Mouse (Mus musculus): ENCODE results near the gene Rhoh.

Gene Rhoh

DNA sequence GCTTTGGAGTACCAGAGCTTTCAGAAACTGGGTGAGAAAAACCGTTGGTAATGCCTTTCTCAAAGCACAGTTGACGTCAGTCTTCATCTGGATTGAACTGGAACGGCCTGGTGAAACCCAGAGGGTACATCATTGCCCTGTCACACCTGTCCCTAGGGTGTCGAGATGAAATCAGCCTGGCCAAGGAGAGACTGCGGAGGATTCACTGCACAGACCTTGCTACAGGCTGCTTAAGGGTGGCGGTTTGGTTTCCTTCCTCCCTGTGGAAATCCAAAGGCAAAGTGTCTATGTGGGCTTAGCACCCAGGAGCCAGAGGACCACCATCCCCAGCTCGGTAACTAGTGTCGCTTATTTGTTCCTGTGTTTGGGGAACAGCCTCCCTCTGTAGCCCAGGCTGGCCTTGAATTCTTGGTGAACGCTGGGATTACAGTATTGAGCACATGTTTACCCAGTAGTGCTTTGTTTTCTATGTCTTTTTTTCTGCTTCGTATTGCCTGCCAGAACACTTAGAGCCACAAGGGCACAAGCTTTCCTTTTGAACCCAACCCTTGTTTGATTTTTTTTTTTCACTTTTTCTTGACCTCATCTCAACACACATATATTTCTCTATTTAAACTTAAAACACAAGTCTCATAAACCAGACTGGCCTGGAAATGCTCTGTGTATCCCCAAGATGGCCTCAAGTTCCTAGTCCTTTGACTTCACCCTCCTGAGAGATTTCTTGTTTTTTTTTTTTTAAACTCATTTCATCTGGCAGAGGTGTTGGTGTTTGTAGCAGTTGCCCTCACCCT lies at the start of gene Rhoh:
Gene Rhoh, plus strand, starts transcription at position 60 of the 791 bp plus-strand sequence.
- DNase-seq (ENCODE audit: low spot score in 2 of 2), result no peak

DNA sequence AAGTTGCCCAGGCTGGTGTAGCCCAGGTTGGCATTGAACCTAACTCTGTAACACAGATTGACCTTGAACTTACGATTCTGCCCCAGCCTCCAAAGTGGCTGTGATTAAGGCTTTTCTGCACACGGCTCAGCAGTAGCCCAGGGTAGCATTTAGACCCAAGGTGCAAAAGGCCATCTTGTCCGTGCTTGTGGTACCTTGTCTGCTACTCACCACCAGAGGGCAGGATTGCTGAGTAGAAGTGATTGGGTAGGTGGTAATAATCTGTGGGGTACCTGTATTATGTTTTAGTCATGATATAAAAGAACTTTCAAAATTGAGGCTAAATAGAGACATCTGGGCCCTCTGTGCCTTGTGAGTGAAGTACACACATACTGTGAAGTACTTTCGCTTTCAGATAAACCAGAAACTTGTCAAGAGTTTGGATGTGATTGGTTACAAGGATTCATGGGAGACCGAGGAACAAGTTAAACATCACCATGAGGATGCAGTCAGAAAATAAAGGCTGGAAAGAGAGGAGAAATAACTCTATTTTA lies 37.3 kb upstream of the Rhoh start:
- peak in 1 of 2 experiments; percentile 37 for DNase-seq (ENCODE audit: low spot score in 2 of 2)

DNA sequence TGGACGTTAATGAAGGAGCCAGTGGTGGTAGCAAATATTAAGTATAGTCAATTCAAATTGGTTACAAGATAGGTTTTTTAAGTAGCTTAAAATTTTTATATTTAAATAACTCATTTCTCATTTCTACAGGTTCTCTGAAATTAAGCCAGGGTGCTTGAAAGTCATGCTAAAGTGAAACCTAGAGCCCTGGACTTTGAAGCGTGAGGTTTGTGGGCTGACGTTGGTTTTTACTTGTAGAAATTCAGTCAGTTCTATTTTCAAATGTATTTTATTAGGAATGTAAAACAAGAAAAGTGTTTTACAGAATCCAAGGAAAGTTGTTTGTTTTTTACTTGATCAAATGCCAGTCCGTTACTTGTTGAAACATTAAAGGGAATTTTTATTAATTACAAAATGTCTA lies 34.5 kb upstream of the Rhoh start:
- no peak for DNase-seq (ENCODE audit: low spot score in 2 of 2)

DNA sequence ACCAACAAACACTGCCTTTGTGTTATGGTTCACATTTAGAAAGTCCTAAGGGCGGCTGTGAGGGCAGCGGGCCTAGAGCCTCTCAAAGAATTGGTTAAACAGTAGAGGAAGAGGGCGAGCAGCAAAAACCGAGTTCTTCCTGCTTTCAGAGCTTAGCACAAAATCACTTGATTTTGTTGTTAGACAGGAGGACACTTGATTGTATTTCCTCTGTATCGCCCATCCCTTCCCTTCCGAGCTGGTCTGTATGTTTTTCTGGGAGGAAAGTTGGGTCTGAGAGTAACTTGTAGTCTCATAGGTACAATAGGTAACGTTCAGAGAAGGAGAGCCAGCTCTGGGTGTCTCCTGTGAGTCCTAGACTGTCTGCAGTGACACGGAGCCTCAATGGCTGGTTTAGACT lies 33.9 kb upstream of the Rhoh start:
- DNase-seq (ENCODE audit: low spot score in 2 of 2), result no peak

DNA sequence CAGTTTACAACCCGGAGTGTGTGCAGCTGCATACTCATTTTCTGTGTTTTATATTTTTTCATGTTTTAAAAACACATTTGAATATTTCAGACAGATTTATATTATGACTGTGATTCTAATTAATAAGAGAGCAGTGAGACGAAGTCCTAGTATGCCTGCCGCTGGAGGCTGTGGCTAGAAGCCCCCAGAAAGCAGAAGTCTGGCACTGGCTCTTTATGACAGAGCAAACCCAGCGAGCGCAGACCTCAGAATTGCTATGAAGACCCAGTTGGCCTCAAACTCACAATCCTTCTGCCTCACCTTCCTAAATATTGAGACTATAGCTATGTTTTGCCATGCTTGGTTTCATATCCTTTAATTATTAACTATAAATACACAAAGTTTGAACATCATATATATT lies 32.8 kb upstream of the Rhoh start:
- no peak for DNase-seq (ENCODE audit: low spot score in 2 of 2)

DNA sequence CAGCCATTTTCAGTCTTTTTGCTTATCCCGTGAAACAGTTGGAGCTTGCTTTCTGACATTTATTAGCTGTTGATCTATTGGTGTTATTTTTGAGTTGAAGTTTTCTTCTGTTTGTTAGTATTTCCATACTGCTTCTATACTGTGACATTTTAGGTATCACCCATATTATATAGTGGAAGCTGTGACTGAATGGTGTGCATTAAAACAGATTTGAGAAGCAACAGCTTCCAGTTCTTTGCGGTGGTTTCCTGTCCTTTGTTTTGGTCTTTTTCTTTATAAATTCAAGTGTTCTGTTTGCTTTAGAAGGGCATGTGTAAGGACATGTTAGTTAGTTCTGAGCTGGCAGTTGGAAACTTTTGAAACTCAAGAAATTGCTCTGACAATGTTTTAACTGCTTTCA lies 32.0 kb upstream of the Rhoh start:
- DNase-seq (ENCODE audit: low spot score in 2 of 2), result no peak

DNA sequence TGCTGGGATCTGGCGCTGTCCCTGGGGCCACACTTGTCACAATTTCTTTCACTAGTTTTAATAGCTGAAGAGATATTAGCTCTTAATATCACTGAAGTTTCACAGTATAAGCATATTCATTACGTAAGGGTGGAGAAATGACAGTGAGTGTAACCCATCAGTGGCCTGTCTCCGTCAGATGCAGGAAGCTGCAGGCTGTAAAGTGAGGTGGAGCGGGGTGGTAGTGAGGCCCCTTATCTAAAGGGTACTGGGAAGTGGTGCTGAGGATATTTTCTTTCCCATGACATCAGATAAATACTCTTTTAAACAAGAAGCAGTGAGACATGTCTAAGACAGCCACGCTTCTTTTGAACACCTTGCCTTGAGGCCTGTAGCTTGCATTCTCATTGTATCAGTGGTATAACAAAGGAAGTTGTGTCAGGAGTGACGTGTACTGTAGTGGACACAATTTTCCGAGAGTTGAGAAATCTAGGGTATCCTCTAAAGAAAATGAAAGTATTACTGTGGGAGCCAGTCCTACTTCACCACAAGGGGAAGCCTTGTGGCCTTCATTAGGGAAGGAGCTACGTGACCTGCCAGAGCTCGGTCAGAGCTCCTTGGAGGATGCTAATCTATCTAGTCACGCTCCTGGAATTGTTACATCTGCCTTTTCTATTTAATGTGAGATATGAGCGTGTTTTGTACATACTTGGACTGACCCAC lies 28.9 kb upstream of the Rhoh start:
- no peak for DNase-seq (ENCODE audit: low spot score in 2 of 2)

DNA sequence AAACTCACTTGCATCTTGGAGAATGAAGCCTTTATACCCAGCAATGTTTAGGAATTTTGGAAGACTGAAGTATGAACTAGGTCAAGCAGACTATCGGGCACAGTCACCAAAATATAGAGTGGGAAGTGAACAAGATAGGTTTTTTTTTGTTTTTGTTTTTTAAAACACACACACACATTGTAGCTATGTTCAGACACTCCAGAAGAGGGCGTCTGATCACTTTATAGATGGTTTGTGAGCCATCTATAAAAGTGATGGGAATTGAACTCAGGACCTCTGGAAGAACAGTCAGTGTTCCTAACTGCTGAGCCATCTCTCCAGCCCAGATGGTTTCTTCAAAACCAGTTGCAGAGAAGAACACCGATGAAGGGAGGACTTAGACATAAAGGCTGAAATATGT lies 27.9 kb upstream of the Rhoh start:
- no peak for DNase-seq (ENCODE audit: low spot score in 2 of 2)

DNA sequence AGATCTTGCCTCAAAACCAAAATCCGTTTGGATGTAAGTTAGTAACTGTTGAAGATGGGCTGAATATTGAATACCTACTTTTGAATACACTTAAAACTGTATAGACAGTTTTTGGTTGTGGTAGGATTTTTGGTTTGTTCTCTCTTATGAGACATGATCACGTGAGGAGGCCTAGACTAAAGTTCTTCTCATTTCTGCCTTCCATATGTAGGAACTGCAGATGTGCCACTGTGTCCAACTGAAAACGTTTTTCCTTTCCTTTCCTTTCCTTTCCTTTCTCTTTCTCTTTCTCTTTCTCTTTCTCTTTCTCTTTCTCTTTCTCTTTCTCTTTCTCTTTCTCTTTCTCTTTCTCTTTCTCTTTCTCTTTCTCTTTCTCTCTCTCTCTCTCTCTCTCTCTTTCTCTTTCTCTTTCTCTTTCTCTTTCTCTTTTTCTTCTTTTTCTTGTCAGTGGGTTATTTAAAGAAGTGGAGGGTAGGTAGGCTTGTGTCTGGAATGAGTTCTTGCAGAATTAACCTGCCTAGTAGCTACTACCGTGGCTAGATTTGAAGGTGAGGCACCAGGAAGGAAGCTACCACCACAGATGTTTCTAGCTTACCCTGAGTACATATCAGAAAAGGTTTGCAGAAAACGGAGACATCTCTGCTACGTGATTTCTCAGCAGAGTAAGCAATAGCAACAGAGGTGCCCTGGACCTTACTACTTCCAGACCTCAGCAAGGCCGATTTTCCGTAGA lies 27.1 kb upstream of the Rhoh start:
- no peak for DNase-seq (ENCODE audit: low spot score in 2 of 2)

DNA sequence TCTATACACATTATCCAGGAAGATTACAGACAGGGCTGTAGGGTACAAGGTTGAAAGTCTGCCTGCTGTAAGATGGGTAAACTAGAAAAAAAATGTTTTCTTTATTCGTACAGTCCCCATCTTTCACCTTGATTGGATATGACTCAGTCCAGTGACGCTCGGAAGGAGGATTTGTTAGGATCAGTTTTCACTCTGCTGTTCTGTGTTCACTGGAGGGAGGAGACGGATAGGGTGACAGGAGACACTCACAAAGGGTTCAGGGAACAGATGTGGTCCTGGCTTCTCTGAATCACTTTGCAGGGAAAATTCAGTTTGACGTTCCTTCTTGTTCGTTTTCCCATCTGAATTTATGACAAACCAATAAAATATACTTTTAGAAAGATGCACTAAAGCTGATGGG lies 23.0 kb upstream of the Rhoh start:
- DNase-seq (ENCODE audit: low spot score in 2 of 2), result no peak

DNA sequence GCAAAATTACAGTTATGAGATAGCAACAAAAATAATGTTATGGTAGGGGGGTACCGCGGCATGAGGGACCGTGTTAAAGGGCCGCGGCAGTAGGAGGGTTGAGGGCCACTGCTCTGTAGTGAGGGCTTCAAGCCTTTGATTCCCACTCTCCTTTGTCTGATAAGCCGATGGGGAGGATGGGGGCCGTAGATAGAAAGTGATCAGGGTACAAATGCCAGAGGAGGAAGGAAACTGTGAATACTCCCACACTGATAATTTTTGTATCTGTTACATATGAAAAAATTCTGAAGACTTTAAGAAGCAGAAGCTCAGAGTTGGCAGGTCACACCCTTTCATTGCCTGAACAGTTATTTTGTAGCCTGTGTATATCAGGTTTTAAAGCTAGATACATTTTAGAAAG lies 18.1 kb upstream of the Rhoh start:
- no peak for DNase-seq (ENCODE audit: low spot score in 2 of 2)

DNA sequence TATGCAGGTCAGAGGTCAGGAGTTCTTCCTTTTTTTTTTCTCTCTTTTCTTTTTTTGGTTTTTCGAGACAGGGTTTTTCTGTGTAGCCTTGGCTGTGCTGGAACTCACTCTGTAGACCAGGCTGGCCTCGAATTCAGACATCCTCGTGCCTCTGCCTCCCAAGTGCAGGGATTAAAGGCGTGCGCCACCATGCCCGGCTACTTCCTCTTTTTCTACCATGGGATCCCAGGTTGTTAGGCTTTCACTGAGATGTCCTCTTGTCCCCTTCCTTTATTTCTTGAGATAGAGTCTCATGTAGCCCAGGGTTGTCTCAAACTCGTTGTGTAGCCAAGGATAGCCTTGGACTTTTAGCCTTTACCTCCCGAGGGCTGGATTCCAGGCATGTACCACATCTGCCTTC lies 14.5 kb upstream of the Rhoh start:
- no peak for DNase-seq (ENCODE audit: low spot score in 2 of 2)

DNA sequence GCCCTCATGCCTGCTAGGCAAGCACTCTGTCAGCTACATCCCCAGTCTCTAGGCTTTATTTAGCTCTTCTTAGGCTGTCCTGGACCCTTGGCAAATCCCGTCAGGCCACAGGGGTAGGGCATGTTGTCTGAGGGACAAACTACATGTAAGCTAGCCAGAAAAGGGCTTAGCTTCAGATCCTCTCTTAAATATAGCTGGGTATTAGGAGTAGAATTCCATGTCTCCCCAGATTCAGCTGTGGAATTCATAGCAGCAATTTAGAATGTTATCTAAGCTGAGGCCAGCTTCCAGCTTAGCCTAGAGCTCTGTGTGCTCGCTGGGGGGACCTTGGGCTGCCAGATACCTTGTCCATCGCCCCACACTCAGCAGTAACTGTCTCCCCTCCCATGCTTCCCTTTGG lies 14.1 kb upstream of the Rhoh start:
- no peak for DNase-seq (ENCODE audit: low spot score in 2 of 2)

DNA sequence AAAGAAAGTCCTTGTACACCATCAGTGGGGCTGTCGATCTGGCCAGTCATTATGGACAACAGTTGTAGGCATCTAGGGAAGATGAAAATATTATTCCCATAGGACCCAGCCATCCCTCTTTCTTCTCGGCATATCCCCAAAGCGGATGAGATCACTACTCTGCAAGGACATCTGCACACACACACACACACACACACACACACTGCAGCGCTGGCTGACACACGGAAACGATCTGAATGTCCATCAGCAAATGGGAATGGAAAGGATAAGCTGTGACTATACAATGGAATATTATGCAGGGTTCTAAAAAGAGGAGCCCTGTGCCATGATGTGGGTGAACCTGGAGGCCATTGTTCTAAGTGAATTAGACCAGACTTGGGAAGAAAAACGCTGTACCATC lies 13.4 kb upstream of the Rhoh start:
- no peak for DNase-seq (ENCODE audit: low spot score in 2 of 2)

DNA sequence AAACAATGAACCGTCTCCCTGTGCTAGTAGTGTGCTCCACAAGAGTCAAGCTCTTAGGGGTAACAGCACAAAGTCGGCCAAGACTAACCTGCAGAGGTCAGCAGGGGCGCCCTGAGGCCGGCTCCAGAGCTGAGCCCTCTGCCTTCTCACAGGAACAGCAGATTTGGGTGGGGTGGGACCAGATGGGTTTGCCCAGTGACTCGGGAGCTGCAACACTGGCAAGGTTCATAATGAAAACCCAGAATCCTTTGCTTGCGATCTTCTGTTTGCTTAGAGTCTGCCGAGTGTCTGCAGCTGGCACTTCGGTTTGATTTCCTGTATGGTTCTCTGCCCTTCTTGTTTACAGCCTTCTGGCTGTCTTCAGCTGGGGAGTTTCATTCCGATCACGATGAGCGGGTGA lies 10.2 kb upstream of the Rhoh start:
- DNase-seq (ENCODE audit: low spot score in 2 of 2), result peak in 1 of 2 experiments; percentile 31

DNA sequence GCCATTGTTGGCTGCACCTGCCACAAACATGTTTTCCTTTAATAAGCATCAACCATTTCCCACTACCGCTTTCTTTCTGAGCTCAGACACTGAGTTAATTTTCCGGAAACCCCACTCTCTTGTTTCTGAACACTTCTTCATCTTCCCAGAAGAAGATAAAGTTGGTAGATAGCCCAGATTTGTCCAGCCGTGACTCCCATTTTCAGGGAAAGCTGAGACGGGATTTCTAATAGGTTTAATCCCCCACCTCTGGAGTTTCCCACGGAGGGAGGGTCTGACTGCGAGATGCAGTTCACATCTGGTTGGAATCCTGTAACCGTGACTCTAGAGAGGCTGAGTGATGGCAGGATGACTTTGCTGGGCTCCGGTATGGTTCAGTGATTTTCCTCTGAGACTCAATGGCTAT lies 6.2 kb upstream of the Rhoh start:
- no peak for DNase-seq (ENCODE audit: low spot score in 2 of 2)

DNA sequence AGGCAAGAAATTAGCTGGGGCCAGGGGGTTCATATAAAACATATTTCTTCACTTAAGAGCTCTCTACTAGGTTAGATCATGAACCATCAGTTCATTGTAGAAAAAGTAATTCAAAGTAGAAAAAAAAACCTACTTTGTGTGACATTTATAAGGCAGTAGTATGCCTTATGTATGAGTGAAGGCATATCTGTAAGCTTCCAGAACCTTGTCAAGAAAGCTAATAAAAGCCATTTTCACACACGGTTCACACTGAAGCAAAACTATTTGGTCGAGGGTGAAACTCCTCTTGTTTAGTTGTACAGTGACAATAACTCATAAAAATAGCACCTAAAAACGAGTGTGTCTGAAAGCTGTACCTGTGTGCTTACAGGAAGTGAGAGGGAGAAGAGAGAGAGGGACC lies 5.4 kb upstream of the Rhoh start:
- no peak for DNase-seq (ENCODE audit: low spot score in 2 of 2)

DNA sequence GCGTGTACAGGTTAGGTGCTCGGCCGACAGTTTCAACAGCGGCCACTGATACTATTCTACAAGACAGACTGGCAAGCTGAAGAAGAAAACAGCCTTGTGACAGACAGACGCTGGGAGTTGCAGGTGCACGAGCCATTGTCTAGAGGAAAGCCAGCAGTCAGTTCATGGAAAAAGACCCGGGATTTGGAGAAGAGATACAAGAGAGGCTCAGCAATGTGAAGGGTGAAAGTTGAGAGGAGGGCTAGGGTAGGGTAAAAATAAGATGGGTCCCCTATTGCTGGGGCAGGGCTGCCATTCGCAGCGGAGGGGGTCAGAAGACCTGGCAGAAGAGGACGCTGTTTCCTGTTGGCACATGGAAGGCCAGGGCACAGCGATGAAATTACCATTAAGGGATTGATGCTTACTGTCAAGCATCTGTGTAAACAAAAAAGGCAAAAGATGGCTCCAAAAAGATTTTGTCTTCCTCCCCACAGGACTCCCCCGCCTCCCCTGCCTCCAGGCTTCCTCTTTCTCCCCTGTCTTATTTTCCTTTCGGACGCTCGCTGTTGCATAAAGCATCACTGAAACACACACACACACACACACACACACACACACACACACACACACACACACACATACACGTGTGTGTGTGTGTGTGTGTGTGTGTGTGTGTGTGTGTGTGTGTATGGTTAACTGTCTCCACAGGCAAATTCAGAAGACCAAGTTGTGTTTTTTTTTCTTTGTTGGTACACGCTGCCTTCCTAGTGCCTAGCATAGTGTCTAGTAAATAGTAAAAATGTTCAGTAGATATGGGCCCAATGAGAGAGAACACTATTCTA lies 4.2 kb upstream of the Rhoh start:
- DNase-seq (ENCODE audit: low spot score in 2 of 2), result no peak

DNA sequence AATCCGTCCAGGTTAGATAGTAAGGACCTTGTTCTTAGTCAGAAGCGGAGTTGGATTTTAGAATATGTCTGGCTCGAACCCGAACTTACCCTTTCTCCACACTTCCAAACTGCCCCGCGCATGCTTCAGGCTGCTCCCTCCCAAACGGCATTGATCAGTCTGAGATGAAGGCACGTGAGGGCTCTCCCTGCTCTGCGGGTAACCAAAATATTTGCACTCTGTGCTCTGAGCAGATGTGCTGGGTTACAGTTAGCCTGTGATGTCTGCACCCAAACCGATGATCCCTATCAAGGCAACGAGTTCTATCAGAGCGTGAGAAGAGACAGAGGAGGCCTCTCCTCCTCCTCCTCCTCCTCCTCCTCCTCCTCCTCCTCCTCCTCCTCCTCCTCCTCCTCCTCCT lies 3.1 kb upstream of the Rhoh start:
- no peak for DNase-seq (ENCODE audit: low spot score in 2 of 2)

DNA sequence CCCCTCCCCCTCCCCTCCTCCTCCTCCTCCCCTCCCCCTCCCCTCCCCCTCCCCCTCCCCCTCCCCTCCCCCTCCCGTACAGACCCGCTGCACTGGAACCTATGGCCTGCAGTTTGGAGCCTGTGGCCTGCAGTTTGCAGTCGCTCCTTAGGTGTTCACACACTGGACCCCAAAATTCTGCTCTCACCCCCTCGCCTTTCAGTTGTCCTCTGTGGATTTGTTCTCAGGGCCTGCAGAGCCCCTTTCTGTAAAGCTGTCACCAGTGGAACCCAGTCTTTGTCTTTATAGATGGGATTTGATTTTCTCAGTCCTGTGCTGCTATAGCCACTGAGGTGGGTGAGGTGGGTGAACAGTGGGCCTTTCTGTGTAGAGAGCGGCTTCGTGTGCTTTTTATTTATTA lies 2.7 kb upstream of the Rhoh start:
- no peak for DNase-seq (ENCODE audit: low spot score in 2 of 2)

DNA sequence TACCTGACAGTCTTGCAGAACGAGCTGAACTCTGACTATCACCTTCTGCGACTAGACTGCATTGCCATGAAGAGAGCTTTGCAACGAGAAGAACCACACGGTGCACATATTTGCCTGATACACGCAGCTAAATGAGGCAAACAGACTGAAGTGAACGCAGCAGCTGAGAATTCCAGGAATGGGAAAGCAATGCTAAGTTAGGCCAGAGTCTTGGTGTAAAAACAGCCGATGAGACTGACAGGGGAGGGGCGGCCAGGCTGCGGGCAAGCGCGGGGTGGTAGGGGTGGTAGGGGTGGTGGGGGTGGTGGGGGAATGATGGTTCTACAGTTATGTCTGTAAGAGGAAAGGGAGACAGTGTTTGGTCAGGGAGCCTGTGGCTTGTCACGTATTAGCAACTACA lies 2.1 kb upstream of the Rhoh start:
- DNase-seq (ENCODE audit: low spot score in 2 of 2), result no peak

DNA sequence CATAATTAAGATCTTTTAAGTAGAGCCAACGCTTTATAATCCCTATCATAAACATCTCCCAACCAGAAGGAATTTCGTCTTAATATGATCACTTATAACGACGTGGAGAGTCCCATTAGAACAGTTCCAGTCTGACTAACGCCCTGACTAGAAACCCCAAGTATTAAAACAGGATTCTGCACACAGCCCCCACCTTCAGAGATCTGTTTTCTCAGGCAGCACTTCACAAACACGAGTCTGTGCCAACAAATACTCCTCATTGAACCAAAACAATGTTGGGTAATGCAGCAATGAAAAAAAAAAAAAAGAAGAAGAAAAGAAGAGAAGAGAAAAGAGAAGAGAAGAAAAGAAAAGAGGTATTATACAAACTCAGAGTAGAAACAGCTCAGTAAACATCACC lies 1.6 kb upstream of the Rhoh start:
- no peak for DNase-seq (ENCODE audit: low spot score in 2 of 2)

Data from spleen, postnatal 14 days (tissue).